Mouse (Mus musculus): ENCODE data around the gene Rb1. TPM values are rescaled to one million over a fixed set of nuclear protein-coding genes. Genes with fewer than 3 reads are reported as not detected.

The Rb1 gene
- total and polyA plus RNA-seq, 3 experiments, result 6.3 to 13.2 TPM; not detected in 1

- DNase-seq (ENCODE audit: low read depth, low spot score), result no peak
- Histone ChIP-seq H3K79me2 (ENCODE audit: control insufficient read depth, insufficient read depth, low read length, poor library complexity) (no peaks in the 10 kb centered on the region), H3K9ac (ENCODE audit: control insufficient read depth, low read depth, low read length, poor library complexity, severe bottlenecking) (no peak overlapping the region), H3K4me3 (ENCODE audit: control insufficient read depth in 1 of 2, insufficient read depth in 1 of 2, low read depth in 2 of 2, low read length in 2 of 2) (no peak overlapping the region), H3K27me3 (ENCODE audit: control insufficient read depth in 1 of 2, insufficient read depth in 2 of 2, low read length in 2 of 2) (no peaks in the 10 kb centered on the region), H3K9me3 (replicated peaks; ENCODE audit: insufficient read depth, low read length) (no peaks in the 10 kb centered on the region), H3K27ac (ENCODE audit: control insufficient read depth, low read depth, low read length) (no peak overlapping the region), H3K36me3 (ENCODE audit: control insufficient read depth in 1 of 2, insufficient read depth in 2 of 2, low read length in 2 of 2) (peaks cover 0 to 2% of the 10 kb centered on the region in 2 experiments; a peak in 1 of 4 replicates), H3K4me1 (ENCODE audit: control insufficient read depth in 1 of 2, insufficient read depth in 2 of 2, low read length in 2 of 2) (peaks cover 0 to 3% of the 10 kb centered on the region in 2 experiments; a peak in 3 of 4 replicates)
- TF ChIP-seq CHD1 (IDR thresholded peaks at IDR 0.05; ENCODE audit: low read depth, low read length), result no peak
- no peak for TF ChIP-seq CTCF (IDR thresholded peaks at IDR 0.05 in 2 of 3, conservative IDR thresholded peaks at IDR 0.05 in 1 of 3; ENCODE audit: control insufficient read depth in 1 of 3, insufficient read depth in 1 of 3, low read depth in 2 of 3, low read length in 3 of 3, poor library complexity in 1 of 3, severe bottlenecking in 1 of 3)
- TF ChIP-seq ZC3H11A (IDR thresholded peaks at IDR 0.05; ENCODE audit: low read depth, low read length), result no peak
- no peak for TF ChIP-seq POLR2A (IDR thresholded peaks at IDR 0.05; ENCODE audit: control insufficient read depth in 1 of 2, insufficient read depth in 1 of 2, low read depth in 1 of 2, low read length in 2 of 2, poor library complexity in 1 of 2)
- no peak for TF ChIP-seq KAT2A (conservative IDR thresholded peaks at IDR 0.05; ENCODE audit: low read depth, low read length)
- TF ChIP-seq MXI1 (IDR thresholded peaks at IDR 0.05; ENCODE audit: low read depth, low read length), result no peak
- TF ChIP-seq NELFE (IDR thresholded peaks at IDR 0.05; ENCODE audit: low read depth, low read length), result no peak
- TF ChIP-seq TBP (IDR thresholded peaks at IDR 0.05; ENCODE audit: low read depth, low read length), result no peak
- TF ChIP-seq ZKSCAN1 (IDR thresholded peaks at IDR 0.05; ENCODE audit: low read depth, low read length), result no peak
- no peak for TF ChIP-seq MYC (IDR thresholded peaks at IDR 0.05; ENCODE audit: low read depth, low read length)
- TF ChIP-seq ZMIZ1 (IDR thresholded peaks at IDR 0.05; ENCODE audit: low read depth, low read length), result no peak
- TF ChIP-seq ELF1 (IDR thresholded peaks at IDR 0.05; ENCODE audit: low read depth, low read length), result no peak
- TF ChIP-seq EP300 (IDR thresholded peaks at IDR 0.05; ENCODE audit: low read depth in 1 of 2, low read length in 2 of 2), result no peak
- no peak for TF ChIP-seq JUND (IDR thresholded peaks at IDR 0.05; ENCODE audit: low read depth, low read length)
- no peak for TF ChIP-seq GABPA (IDR thresholded peaks at IDR 0.05; ENCODE audit: low read depth, low read length)
- TF ChIP-seq NRF1 (IDR thresholded peaks at IDR 0.05; ENCODE audit: insufficient read depth, low read depth, low read length, poor library complexity, severe bottlenecking), result no peak
These were observed 10.9 kb upstream of the Rb1 start for GRCm38 (mm10) chr14:73336316-73337080.

GRCm38 (mm10) chr14:73334926-73335805 is 9.5 kb upstream of the Rb1 start:
- Histone ChIP-seq H3K27me3 (ENCODE audit: control insufficient read depth in 1 of 2, insufficient read depth in 2 of 2, low read length in 2 of 2) (no peaks in the 10 kb centered on the region), H3K79me2 (ENCODE audit: control insufficient read depth, insufficient read depth, low read length, poor library complexity) (no peaks in the 10 kb centered on the region), H3K9me3 (replicated peaks; ENCODE audit: insufficient read depth, low read length) (no peaks in the 10 kb centered on the region), H3K9ac (ENCODE audit: control insufficient read depth, low read depth, low read length, poor library complexity, severe bottlenecking) (no peak overlapping the region), H3K4me3 (ENCODE audit: control insufficient read depth in 1 of 2, insufficient read depth in 1 of 2, low read depth in 2 of 2, low read length in 2 of 2) (no peak overlapping the region), H3K36me3 (ENCODE audit: control insufficient read depth in 1 of 2, insufficient read depth in 2 of 2, low read length in 2 of 2) (peaks cover 0 to 2% of the 10 kb centered on the region in 2 experiments; a peak in 1 of 4 replicates), H3K4me1 (ENCODE audit: control insufficient read depth in 1 of 2, insufficient read depth in 2 of 2, low read length in 2 of 2) (peaks cover 0 to 3% of the 10 kb centered on the region in 2 experiments; a peak in 3 of 4 replicates), H3K27ac (ENCODE audit: control insufficient read depth, low read depth, low read length) (no peak overlapping the region)
- DNase-seq (ENCODE audit: low read depth, low spot score), result no peak
- no peak for TF ChIP-seq TBP (IDR thresholded peaks at IDR 0.05; ENCODE audit: low read depth, low read length)
- TF ChIP-seq TAL1 (IDR thresholded peaks at IDR 0.05; ENCODE audit: low read length), result no peak
- no peak for TF ChIP-seq SMC3 (IDR thresholded peaks at IDR 0.05; ENCODE audit: low read depth, low read length)
- no peak for TF ChIP-seq ELF1 (IDR thresholded peaks at IDR 0.05; ENCODE audit: low read depth, low read length)
- no peak for TF ChIP-seq GABPA (IDR thresholded peaks at IDR 0.05; ENCODE audit: low read depth, low read length)

Data from MEL (cell line).